Mouse (Mus musculus): Measurements from ENCODE around the gene Nfib.

GRCm38 (mm10) chr4:82485910-82486309 is 219.6 kb downstream of the Nfib start:
- no peak for TF ChIP-seq CTCF (IDR thresholded peaks at IDR 0.05; ENCODE audit: borderline replicate concordance, control insufficient read depth, extremely low read depth, insufficient read depth, low read length, poor library complexity)
- no peak for TF ChIP-seq POLR2A (IDR thresholded peaks at IDR 0.05; ENCODE audit: control insufficient read depth, extremely low read depth, insufficient read depth, low read length, poor library complexity)

All from thymus, adult 2 months (tissue).